Mouse (Mus musculus): ENCODE results near the gene Zfp280d.
"Not testable (repeated sequence)": the region's sequence is repeated elsewhere in the genome, so short reads cannot be mapped to it uniquely, and the experiment has no call there.

The Zfp280d gene

DNA sequence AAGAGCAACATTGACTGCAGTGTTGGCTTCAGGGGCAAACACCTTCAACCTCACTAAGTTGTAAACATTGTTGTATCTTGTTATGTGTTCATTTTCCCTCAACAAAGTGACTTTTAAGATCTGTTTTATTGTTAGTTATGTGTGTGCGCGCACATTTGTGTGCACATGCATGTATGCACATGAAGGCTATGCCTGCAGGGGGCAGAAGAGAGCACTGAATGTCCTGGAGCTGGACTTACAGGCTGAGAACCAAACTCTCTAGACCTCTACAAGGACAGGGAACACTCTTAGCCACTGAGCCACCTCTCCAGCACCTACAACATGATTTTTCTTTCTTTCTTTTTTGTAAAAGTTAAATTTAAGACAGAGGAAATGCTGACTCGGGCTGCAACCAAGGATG, 99.4 kb downstream of the Zfp280d start:
- no peak for DNase-seq (ENCODE audit: low spot score in 2 of 2)

DNA sequence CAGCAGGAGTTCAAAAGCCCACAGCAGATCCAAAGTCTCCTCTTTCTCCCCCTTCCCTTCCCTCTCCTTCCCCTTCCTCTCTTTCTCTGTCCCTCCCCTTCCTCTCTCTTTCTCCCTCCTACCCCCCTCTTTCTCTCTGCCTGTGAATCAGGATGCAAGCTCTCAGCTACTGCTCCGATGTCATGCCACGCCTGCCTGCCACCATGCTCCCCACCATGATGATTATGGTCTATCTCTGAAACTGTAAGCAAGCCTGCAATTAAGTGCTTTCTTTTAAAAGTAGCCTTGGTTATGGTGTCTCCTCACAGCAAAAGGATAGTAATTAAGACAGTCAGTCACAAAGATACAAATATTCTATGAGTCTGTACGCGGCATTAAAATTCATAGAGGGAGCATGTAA, 100.3 kb downstream of the Zfp280d start:
- DNase-seq (ENCODE audit: low spot score in 2 of 2) = no peak

- no peak for DNase-seq (ENCODE audit: low spot score in 2 of 2)
Observed at GRCm38 (mm10) chr9:72375639-72376038, 101.0 kb downstream of the Zfp280d start.

DNA sequence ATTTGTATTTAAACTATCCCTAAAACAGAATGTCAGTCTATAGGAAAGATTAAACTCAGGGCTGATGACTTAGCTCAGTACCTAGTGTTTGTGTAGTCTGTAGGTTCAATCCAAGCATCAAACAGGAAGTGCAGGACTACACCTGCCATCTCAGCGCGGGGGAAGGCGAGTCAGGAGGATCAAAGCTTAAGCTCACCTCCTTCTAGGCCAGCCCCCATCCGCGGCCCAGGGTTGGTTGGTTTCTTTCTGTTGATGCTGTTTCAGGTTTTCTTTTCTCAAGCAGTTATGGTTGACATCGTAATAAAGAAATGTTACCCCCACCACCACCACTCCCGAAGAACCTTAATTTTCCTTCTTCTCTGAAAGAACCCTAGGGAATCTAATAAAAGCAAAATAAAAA, 111.1 kb downstream of the Zfp280d start:
- DNase-seq (ENCODE audit: low spot score in 2 of 2) = no peak

- DNase-seq (ENCODE audit: low spot score in 2 of 2) = no peak
Observed at GRCm38 (mm10) chr9:72388934-72389333, 114.3 kb downstream of the Zfp280d start.

DNA sequence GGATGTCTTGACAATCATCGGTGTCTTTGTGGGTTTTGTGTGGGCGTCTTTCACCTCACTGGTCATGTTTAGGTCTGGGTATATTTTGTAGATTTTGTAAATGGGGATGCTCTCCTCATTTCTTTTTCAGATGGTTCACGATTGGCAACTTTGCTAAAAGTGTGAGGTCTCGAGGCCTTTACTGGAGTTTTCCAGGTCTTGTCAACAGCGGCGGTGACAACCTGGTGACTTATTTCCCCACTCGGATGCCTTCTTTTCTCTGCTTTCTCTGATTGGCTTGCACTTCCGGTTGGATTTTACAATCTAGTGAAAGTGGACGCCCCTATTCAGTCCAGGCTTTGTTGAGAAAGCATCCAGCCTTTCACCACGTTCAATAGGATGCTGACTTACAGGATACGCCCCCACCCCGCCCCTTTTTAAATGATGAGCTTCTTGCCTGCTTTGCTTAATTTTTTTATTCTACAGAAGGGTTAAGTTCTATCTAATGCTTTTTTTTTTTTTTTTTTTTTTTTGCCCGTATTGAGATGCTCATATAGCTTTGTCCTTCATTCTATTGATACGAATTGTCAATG, 114.9 kb downstream of the Zfp280d start:
- no peak for DNase-seq (ENCODE audit: low spot score in 2 of 2)

GRCm38 (mm10) chr9:72390321-72391077, 115.8 kb downstream of the Zfp280d start:
- DNase-seq (ENCODE audit: low spot score in 2 of 2) = no peak

DNA sequence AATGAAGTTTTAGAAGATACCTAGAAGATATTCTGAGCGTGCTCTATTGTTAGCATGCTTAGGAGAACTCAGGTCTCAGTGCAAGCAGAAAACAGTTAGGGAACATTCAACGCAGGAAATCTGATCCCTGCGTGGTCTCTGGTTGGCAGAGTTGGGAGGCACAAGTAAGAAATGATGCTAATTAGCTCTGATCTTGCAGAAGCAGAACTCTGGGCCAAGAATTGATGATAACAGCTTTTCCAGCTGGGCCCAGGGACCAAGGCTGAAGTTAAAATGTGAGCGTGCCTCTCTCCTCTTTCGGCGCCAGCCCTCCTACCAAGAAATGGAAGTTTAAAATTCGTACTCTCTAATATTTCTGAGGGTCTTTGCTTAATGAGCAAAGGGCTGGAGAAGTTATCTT, 118.0 kb downstream of the Zfp280d start:
- no peak for DNase-seq (ENCODE audit: low spot score in 2 of 2)

- no peak for DNase-seq (ENCODE audit: low spot score in 2 of 2)
Observed at GRCm38 (mm10) chr9:72393238-72393637, 118.6 kb downstream of the Zfp280d start.

GRCm38 (mm10) chr9:72393869-72394341, 119.2 kb downstream of the Zfp280d start:
- no peak for DNase-seq (ENCODE audit: low spot score in 2 of 2)

DNA sequence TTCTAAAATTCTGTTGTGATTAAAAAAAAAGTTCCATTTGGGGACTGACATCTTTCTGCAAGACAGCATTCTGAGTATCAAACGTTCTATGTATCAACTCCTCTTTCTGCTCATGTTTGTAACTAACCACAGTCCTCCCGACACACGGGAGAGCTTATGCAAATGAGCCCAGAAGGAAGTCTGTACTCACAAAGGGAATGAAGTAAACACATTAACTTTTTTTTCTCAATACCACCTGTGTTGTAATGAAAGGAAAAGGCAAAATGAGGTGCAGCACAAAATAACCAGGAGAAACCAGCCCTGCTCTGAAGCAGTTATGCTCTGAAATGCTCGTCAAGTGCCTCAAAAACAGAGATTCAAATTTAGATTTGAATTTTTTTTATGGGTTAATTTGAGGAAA, 125.5 kb downstream of the Zfp280d start:
- DNase-seq (ENCODE audit: low spot score in 2 of 2) = no peak

DNA sequence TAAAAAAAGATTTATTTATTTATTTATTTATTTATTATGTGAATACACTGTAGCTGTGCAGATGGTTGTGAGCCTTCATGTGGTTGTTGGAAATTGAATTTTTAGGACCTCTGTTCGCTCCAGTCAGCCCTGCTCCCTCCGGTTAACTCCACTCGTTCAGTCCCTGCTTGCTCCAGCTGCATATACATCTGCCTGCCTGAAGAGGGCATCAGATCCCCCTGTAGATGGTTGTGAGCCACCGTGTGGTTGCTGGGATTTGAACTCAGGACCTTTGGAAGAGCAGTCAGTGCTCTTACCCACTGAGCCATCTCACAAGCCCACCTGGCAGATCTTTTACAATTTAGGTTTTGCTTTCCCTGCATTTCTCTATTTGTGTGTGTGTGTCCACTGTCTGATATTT, 127.1 kb downstream of the Zfp280d start:
- not testable (repeated sequence) for DNase-seq (ENCODE audit: low spot score in 2 of 2)

DNA sequence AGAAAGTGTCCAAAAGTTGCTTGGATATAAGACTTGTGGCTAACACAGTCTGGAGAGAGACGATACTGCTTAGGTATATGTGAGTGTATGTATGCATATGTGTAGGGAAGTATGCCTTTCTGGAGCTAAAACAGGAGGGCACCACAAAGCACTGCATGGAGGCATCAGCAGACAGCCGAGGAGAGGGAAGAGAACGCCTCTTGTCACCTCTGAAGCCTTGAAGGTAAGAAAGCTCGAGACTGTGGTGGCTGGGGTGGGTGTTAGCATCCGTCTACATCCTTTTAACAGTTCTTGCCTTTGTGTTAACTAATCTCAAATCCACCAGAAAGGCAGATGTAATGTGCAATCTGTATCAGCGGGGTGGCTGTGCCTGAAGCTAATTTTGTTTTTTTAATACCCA, 128.8 kb downstream of the Zfp280d start:
- DNase-seq (ENCODE audit: low spot score in 2 of 2) = no peak

DNA sequence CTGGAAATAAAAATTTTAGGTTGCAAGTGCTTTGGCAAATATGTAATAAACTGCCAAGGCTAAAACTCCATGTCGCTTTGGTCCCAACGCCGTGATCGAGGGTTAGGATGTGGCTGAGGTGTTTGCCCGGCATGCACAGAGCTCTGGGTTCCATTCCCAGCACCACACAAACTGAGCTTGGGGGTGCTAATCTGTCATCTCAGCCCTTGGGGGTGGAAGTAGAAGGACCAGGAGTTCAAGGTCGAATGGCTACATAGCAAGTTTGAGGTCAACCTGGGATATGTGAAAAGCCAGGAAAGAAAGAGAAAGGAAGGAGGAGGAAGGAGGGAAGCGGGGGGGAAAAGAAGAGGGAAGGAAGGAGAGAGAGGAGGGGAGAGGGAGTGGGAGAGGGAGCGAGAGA, 129.8 kb downstream of the Zfp280d start:
- no peak for DNase-seq (ENCODE audit: low spot score in 2 of 2)

DNA sequence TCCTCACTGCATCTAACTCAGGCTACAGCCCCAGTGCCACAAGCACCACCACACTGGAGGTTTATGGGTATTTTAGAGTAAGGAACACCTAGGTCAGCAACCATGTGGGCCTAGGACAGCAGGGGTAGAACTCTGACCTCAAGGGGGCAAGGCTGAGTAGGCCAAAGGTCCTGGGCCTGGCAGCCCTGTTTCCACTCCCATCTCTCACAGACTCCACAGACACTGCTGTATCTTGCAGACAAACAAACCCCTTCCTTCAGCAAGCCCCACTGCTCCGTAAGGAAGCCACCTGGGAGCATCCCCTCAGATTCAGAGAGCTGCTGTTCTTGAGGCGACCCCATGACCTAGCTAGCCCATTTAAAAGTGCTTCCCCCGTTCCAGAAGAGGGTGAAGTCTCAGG, 130.3 kb downstream of the Zfp280d start:
- no peak for DNase-seq (ENCODE audit: low spot score in 2 of 2)

GRCm38 (mm10) chr9:72405882-72406638, 131.4 kb downstream of the Zfp280d start:
- no peak for DNase-seq (ENCODE audit: low spot score in 2 of 2)

DNA sequence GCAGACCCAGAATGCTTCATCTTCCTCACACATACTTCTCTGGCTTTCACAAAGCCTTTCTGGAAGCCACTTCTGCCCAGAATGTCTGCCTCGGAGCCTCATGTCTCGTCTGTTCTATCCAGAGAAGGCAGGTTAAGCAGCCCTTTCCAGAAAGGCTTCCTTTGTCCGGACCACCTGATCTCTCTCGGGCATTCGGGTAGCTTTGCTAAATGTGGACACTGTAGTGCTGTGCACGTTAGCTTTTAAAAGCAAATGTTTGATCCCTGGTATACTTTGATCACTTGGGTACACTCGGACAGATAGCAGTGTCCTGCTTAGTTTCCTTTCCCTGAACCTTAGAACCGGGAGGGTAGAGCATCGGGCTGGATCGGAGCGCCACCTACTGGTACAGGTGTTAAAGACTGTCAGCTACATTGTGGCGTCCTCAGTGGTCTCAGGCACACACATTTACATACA, 133.5 kb downstream of the Zfp280d start:
- DNase-seq (ENCODE audit: low spot score in 2 of 2) = peak; percentile 80 to 89

- no peak for DNase-seq (ENCODE audit: low spot score in 2 of 2)
Observed at GRCm38 (mm10) chr9:72409381-72410225, 134.9 kb downstream of the Zfp280d start.

- peak in 1 of 2 experiments; percentile 41 for DNase-seq (ENCODE audit: low spot score in 2 of 2)
Observed at GRCm38 (mm10) chr9:72411746-72412145, 137.1 kb downstream of the Zfp280d start.

All from right cerebral cortex, postnatal 10 days (tissue).